Mouse (Mus musculus): ENCODE data around the gene Dynlt1f. TPM values are rescaled to one million over a fixed set of nuclear protein-coding genes. Genes with fewer than 3 reads are reported as not detected.
"Not testable (repeated sequence)": the region's sequence is repeated elsewhere in the genome, so short reads cannot be mapped to it uniquely, and the experiment has no call there.

The Dynlt1f gene
- polyA plus RNA-seq, 1 experiment: 50.3 TPM

- H3K27ac ChIP-seq (ENCODE audit: insufficient read depth, low read depth, low read length): peak within 1 kb of the TSS; percentile 88
- WGBS: 2% methylated on average over 34 of the region's 40 CpGs
These were observed 54.3 kb downstream of the Dynlt1f start, which contains the start of gene Dynlt1c for GRCm38 (mm10) chr17:6601204-6601911. Gene Dynlt1c (plus strand): TSS chr17:6601671.

GRCm38 (mm10) chr17:6600216-6600911, 55.3 kb downstream of the Dynlt1f start:
- H3K4me3 ChIP-seq (ENCODE audit: low read depth, low read length); H3K27me3 ChIP-seq (ENCODE audit: control insufficient read depth, insufficient read depth, low read length); H3K4me1 ChIP-seq (ENCODE audit: control insufficient read depth, insufficient read depth, insufficient read length, low read length); H3K36me3 ChIP-seq (ENCODE audit: control insufficient read depth, insufficient read depth, low read length); H3K27ac ChIP-seq (ENCODE audit: insufficient read depth, low read depth, low read length): not testable (repeated sequence)
- 91% methylated on average over 7 of the region's 8 CpGs for WGBS

More at GRCm38 (mm10) chr17:6601204-6601911, 54.3 kb downstream of the Dynlt1f start, which contains the start of gene Dynlt1c:
- H3K4me1 ChIP-seq (ENCODE audit: control insufficient read depth, insufficient read depth, insufficient read length, low read length); H3K27me3 ChIP-seq (ENCODE audit: control insufficient read depth, insufficient read depth, low read length); H3K36me3 ChIP-seq (ENCODE audit: control insufficient read depth, insufficient read depth, low read length): not testable (repeated sequence)
- peak; percentile 46; the same call in 1 of the 2 replicates for TF ChIP-seq POLR2A (IDR thresholded peaks at IDR 0.05; ENCODE audit: low read depth, low read length)
- peak within 1 kb of the TSS; percentile 45 for H3K4me3 ChIP-seq (ENCODE audit: low read depth, low read length)

- H3K27ac ChIP-seq (ENCODE audit: insufficient read depth, low read depth, low read length); H3K36me3 ChIP-seq (ENCODE audit: control insufficient read depth, insufficient read depth, low read length); H3K4me1 ChIP-seq (ENCODE audit: control insufficient read depth, insufficient read depth, insufficient read length, low read length); H3K27me3 ChIP-seq (ENCODE audit: control insufficient read depth, insufficient read depth, low read length); H3K4me3 ChIP-seq (ENCODE audit: low read depth, low read length): not testable (repeated sequence)
- WGBS: 90% methylated on average over 7 of the region's 7 CpGs
These were observed 57.3 kb downstream of the Dynlt1f start for GRCm38 (mm10) chr17:6598356-6598755.

Other genes starting within 250 kb of the Dynlt1f start
- 186 and 349 TPM in 2 replicates for gene Dynlt1b, start 225.8 kb downstream of the Dynlt1f start, polyA plus RNA-seq (2012; rRNA removed)
- 2.5 and 6.7 TPM in 2 replicates for gene Dynlt1c, start 54.2 kb downstream of the Dynlt1f start, polyA plus RNA-seq (2012; rRNA removed)
- 2.5 and 6.4 TPM in 2 replicates for gene Sytl3, start 3.2 kb upstream of the Dynlt1f start, polyA plus RNA-seq (2012; rRNA removed)
- gene Ezr, start 126.9 kb upstream of the Dynlt1f start, polyA plus RNA-seq (2012; rRNA removed): 95.0 and 368 TPM in 2 replicates

Data from small intestine, adult 2 months (tissue).